Mouse (Mus musculus) hindbrain, embryonic 14.5 days (tissue): Measurements from ENCODE around the gene Crcp. TPM values are rescaled to one million over a fixed set of nuclear protein-coding genes. Genes with fewer than 3 reads are reported as not detected.
"Not testable (repeated sequence)": the region's sequence is repeated elsewhere in the genome, so short reads cannot be mapped to it uniquely, and the experiment has no call there.

ENCODE experiments used
- ATAC-seq: fragments of 200-750 bp; cut with Nextera tagmentation; 2 replicates; pipeline ENCODE4 v1.8.0; 2017; ENCODE audit warnings: moderate number of reproducible peaks, mild to moderate bottlenecking, moderate TSS enrichment, moderate library complexity; ENCODE audit not compliant: low FRiP score
- DNase-seq: peaks from one replicate; pipeline ENCODE4 v3.0.0-alpha.2; 2015; ENCODE audit warnings: low spot score
- H3K27ac ChIP-seq: fragments of 300-500 bp; sonication (generic); 2 replicates; pipeline ENCODE4 v1.5.1; 2014; ENCODE audit warnings: mild to moderate bottlenecking, moderate library complexity
- H3K27me3 ChIP-seq: fragments of 300-500 bp; sonication (generic); 2 replicates; pipeline ENCODE4 v1.6.1; 2014; ENCODE audit warnings: mild to moderate bottlenecking, low read length, mixed read lengths; ENCODE audit not compliant: control insufficient read depth, insufficient read depth
- H3K36me3 ChIP-seq: fragments of 300-500 bp; sonication (generic); replicated peaks from 2 replicates; pipeline ENCODE4 v1.6.1; 2014; ENCODE audit not compliant: control insufficient read depth, insufficient read depth
- H3K4me1 ChIP-seq: fragments of 300-500 bp; sonication (generic); replicated peaks from 2 replicates; pipeline ENCODE4 v1.6.1; 2014; ENCODE audit warnings: antibody characterized with exemption, low read length, mixed read lengths; ENCODE audit not compliant: control insufficient read depth, insufficient read depth
- H3K4me2 ChIP-seq: fragments of 300-500 bp; sonication (generic); replicated peaks from 2 replicates; pipeline ENCODE4 v1.6.1; 2014; ENCODE audit warnings: mild to moderate bottlenecking, moderate library complexity
- H3K4me3 ChIP-seq: fragments of 300-500 bp; sonication (generic); replicated peaks from 2 replicates; pipeline ENCODE4 v1.5.1; 2014; ENCODE audit warnings: mild to moderate bottlenecking, low read length
- H3K9ac ChIP-seq: fragments of 300-500 bp; sonication (generic); 2 replicates; pipeline ENCODE4 v1.6.1; 2014
- H3K9me3 ChIP-seq: fragments of 300-500 bp; sonication (generic); 2 replicates; pipeline ENCODE4 v1.6.1; 2016; ENCODE audit warnings: low read length; ENCODE audit not compliant: control insufficient read depth
- WGBS: fragments of 180-500 bp; shearing (Covaris S2); extraction: QIAGEN DNeasy Blood & Tissue Kit; methylation state at CpG from one replicate; pipeline ENCODE4 v1.1.7; 2014; 5-methylcytosine and 5-hydroxymethylcytosine counted together
- polyA plus RNA-seq: library from polyadenylated mRNA; unstranded; fragments of >200 nt; fragmentation: Nextera tagmentation; extraction: Ambion mirVana; gene quantifications from 2 replicates; pipeline ENCODE4 v1.2.1, GENCODE M21; 2014

Gene Crcp
- polyA plus RNA-seq, 1 experiment from 2014 or later, result 49.2 TPM

GRCm38 (mm10) chr5:130036300-130036699 is 7.2 kb downstream of the Crcp start:
- DNase-seq, H3K9me3 ChIP-seq, ATAC-seq, H3K4me3 ChIP-seq, H3K4me1 ChIP-seq, H3K27me3 ChIP-seq, H3K9ac ChIP-seq, H3K4me2 ChIP-seq, H3K27ac ChIP-seq: not testable (repeated sequence)
- H3K36me3 ChIP-seq, result peaks cover 52% of the 10 kb centered on the region
- WGBS, result 68% methylated on average over 2 of the region's 2 CpGs

- WGBS, result 71% methylated on average over 19 of the region's 19 CpGs
- no peak overlapping the region for H3K4me2 ChIP-seq
- H3K27ac ChIP-seq, result no peak overlapping the region
- peak; percentile 63 for DNase-seq
- no peak for ATAC-seq
- H3K36me3 ChIP-seq, result peaks cover 68% of the 10 kb centered on the region
- H3K9me3 ChIP-seq, result no peaks in the 10 kb centered on the region
- no peak overlapping the region for H3K4me3 ChIP-seq
- H3K9ac ChIP-seq, result no peak overlapping the region
- H3K27me3 ChIP-seq, result no peaks in the 10 kb centered on the region
- no peaks in the 10 kb centered on the region for H3K4me1 ChIP-seq
Measured at GRCm38 (mm10) chr5:130037752-130038455, 8.8 kb downstream of the Crcp start.

- DNase-seq, result no peak
- no peaks in the 10 kb centered on the region for H3K27me3 ChIP-seq
- no peak overlapping the region for H3K27ac ChIP-seq
- H3K9ac ChIP-seq, result no peak overlapping the region
- H3K4me3 ChIP-seq, result no peak overlapping the region
- ATAC-seq, result no peak
- no peak overlapping the region for H3K4me2 ChIP-seq
- 93% methylated on average over 4 of the region's 4 CpGs for WGBS
- H3K36me3 ChIP-seq, result peaks cover 76% of the 10 kb centered on the region
- no peaks in the 10 kb centered on the region for H3K4me1 ChIP-seq
- H3K9me3 ChIP-seq, result no peaks in the 10 kb centered on the region
Measured at GRCm38 (mm10) chr5:130040797-130041196, 11.7 kb downstream of the Crcp start.

- no peak overlapping the region for H3K4me3 ChIP-seq
- H3K27ac ChIP-seq, result no peak overlapping the region
- no peak for ATAC-seq
- no peak overlapping the region for H3K4me2 ChIP-seq
- H3K27me3 ChIP-seq, result no peaks in the 10 kb centered on the region
- no peaks in the 10 kb centered on the region for H3K4me1 ChIP-seq
- H3K9ac ChIP-seq, result no peak overlapping the region
- no peak for DNase-seq
- 91% methylated on average over 4 of the region's 4 CpGs for WGBS
- no peaks in the 10 kb centered on the region for H3K9me3 ChIP-seq
- peaks cover 79% of the 10 kb centered on the region for H3K36me3 ChIP-seq
Measured at GRCm38 (mm10) chr5:130041262-130041661, 12.2 kb downstream of the Crcp start.

GRCm38 (mm10) chr5:130043741-130044140 is 14.7 kb downstream of the Crcp start:
- H3K27ac ChIP-seq, result no peak overlapping the region
- H3K27me3 ChIP-seq, result no peaks in the 10 kb centered on the region
- ATAC-seq (no peak), DNase-seq (no peak)
- H3K4me1 ChIP-seq, result no peaks in the 10 kb centered on the region
- H3K9me3 ChIP-seq, result no peaks in the 10 kb centered on the region
- 96% methylated on average over 3 of the region's 3 CpGs for WGBS
- H3K9ac ChIP-seq, result no peak overlapping the region
- H3K4me3 ChIP-seq, result no peak overlapping the region
- H3K4me2 ChIP-seq, result no peak overlapping the region
- peaks cover 81% of the 10 kb centered on the region for H3K36me3 ChIP-seq

GRCm38 (mm10) chr5:130044201-130044695 is 15.2 kb downstream of the Crcp start:
- ATAC-seq, result no peak
- DNase-seq, result no peak
- H3K27ac ChIP-seq, result no peak overlapping the region
- H3K4me3 ChIP-seq, result no peak overlapping the region
- peaks cover 83% of the 10 kb centered on the region for H3K36me3 ChIP-seq
- no peak overlapping the region for H3K9ac ChIP-seq
- H3K4me1 ChIP-seq, result no peaks in the 10 kb centered on the region
- H3K27me3 ChIP-seq, result no peaks in the 10 kb centered on the region
- WGBS, result 77% methylated on average over 7 of the region's 7 CpGs
- no peaks in the 10 kb centered on the region for H3K9me3 ChIP-seq
- no peak overlapping the region for H3K4me2 ChIP-seq

- no peaks in the 10 kb centered on the region for H3K4me1 ChIP-seq
- H3K36me3 ChIP-seq, result peaks cover 79% of the 10 kb centered on the region
- H3K9ac ChIP-seq, result no peak overlapping the region
- no peak overlapping the region for H3K27ac ChIP-seq
- DNase-seq (no peak), ATAC-seq (no peak)
- no peak overlapping the region for H3K4me2 ChIP-seq
- WGBS, result 93% methylated on average over 7 of the region's 7 CpGs
- no peaks in the 10 kb centered on the region for H3K9me3 ChIP-seq
- no peaks in the 10 kb centered on the region for H3K27me3 ChIP-seq
- H3K4me3 ChIP-seq, result no peak overlapping the region
Measured at GRCm38 (mm10) chr5:130046100-130046499, 17.0 kb downstream of the Crcp start.

- peaks cover 79% of the 10 kb centered on the region for H3K36me3 ChIP-seq
- H3K4me3 ChIP-seq, result no peak overlapping the region
- no peak for DNase-seq
- no peak overlapping the region for H3K27ac ChIP-seq
- H3K4me2 ChIP-seq, result no peak overlapping the region
- ATAC-seq, result no peak
- H3K4me1 ChIP-seq, result no peaks in the 10 kb centered on the region
- H3K27me3 ChIP-seq, result no peaks in the 10 kb centered on the region
- 95% methylated on average over 10 of the region's 10 CpGs for WGBS
- H3K9me3 ChIP-seq, result no peaks in the 10 kb centered on the region
- no peak overlapping the region for H3K9ac ChIP-seq
Measured at GRCm38 (mm10) chr5:130046589-130046988, 17.5 kb downstream of the Crcp start.

- Histone ChIP-seq H3K4me1 (no peaks in the 10 kb centered on the region), H3K27ac (no peak overlapping the region), H3K9ac (no peak overlapping the region), H3K36me3 (peaks cover 78% of the 10 kb centered on the region), H3K4me3 (no peak overlapping the region), H3K9me3 (no peaks in the 10 kb centered on the region), H3K27me3 (no peaks in the 10 kb centered on the region), H3K4me2 (no peak overlapping the region)
- WGBS, result 82% methylated on average over 6 of the region's 6 CpGs
- ATAC-seq (no peak), DNase-seq (no peak)
Measured at GRCm38 (mm10) chr5:130047013-130047412, 17.9 kb downstream of the Crcp start.
